Mouse (Mus musculus) common myeloid progenitor, adult 5-6 weeks (primary cell): ENCODE measurements at regions not wholly inside any gene's neighbourhood (a gene's known extent, or its start where the extent isn't known, plus 50 kb on each side); places are given as distances from the start of the nearest gene placed in this dataset.
A peak's percentile ranks its signal among the peaks of the same experiment; 100 is the strongest.

Experiments
- ATAC-seq: replicated peaks from 2 replicates; pipeline ENCODE4 v1.8.0; 2016; ENCODE audit warnings: low read depth, mild to moderate bottlenecking, moderate TSS enrichment, inconsistent platforms; ENCODE audit not compliant: poor library complexity, severe bottlenecking

DNA sequence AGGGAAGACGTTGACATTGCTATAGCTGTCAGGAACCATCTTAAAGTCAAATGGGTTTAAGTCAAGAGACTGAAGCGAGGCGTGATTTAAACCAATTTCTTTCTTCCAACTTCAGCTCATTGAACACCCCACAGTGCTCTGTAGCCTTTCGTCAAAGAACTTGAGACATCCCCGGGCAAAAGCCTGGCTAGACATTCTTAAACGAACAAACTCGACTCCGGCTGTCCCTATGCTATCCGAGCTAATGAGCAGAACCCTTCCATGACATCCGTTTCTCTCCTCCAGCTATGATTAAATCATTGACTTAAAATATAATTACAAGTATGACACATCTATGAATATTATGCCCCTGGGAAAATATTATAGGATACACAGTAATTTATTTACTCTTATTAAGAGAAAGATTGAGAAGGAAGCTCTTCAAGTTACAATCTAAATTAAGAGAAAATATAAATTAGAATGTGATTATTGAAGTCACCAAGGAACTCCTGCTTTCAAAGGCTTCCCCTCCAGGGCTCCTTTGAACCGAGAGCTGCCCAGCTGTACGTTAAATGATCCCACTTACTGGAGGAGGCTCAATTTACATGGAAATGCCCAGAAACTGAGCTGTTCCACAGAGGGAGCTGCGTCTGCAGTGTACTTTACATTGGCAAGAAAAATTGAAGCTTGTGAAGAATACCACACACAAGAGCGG lies 253.2 kb downstream of the Pax3 start:
- no peak for ATAC-seq

DNA sequence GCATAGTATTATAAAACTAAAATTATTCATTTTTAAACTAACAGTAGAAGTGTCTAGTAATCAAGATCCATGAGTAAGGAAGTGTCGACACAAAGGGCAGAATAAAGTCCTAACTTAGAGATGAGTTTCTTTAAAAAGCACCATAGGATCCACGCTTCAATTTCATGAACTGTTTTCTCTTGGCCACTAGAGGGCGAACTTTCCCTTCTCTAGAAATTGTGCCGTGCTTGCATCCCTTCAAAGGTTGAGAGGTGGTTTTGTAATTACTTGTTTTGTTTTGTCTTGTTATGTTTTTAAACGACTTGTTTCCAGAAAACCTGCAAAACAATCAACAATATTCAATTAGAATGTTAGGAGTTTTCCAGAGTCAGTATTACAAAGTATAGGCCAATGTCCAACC lies 253.8 kb downstream of the Pax3 start:
- 0 out of 2 replicates have a peak, but pooled peaks have one; percentile 56 for ATAC-seq

DNA sequence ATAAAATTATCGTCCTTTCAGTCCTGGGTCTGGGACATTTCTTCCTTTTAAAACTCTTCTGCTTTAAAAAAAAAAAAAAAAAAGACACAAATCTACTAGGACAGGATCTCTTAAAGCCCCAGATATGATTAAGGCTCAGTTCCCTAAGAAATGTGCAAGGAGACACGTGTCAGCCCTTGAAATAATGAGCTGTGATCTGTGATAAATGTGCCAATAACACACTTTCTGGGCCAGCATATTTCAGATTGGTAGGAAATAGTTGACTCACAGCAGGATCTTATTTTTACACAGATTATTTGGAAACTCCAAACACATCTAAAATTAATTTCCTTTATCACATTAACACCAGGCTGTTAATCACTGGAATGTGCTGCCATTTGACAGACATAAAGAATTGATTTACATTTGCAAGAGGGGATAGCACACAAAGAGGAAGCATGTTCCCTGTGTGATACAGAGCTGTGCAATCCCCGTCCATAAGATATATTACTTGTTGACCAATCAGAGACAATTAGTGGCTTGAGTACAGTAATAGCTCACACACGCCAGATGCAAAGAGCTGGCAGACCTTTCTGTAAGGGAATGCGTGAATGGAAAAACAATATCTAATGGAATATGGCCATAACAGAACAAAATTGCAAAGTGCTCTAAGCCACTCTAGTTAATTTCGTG lies 263.7 kb downstream of the Pax3 start:
- ATAC-seq = peak; percentile 54

DNA sequence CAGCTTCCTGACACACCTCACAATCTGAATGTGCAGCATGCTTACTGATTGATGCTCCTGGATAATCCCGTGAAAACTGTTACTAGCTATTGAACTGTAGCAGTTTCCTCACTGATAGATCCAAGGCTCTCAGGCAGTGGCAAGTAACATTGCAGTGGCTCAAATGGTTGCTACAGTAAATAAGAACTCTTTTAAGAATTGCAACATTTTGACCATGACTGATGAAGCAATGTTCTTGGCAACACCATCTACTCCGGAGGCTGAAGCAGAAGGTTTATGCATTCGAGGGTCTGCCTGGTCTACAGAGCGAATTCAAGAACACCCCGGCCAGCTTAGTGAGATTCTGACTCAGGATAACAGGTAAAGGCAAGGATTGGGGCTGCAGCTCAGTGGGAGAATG lies 264.7 kb downstream of the Pax3 start:
- ATAC-seq = no peak

DNA sequence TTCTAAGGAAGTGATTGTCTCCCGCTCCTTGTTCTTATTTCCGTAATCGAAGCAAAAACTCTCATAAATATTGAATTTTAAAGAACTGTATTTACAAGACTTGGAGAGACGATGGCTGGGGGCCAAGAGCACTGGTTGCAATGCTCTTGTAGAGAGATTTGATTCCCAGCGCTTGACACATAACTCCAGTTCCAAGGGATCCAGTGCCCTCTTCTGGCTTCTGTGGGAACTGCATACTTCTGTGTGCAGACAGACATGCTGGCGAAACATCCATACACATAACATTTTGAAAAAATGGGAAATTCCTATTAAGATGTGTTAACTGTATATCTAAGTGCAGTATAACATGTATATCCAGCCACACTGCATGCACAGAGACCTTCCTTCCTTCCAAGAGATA lies 266.3 kb downstream of the Pax3 start:
- ATAC-seq = no peak

DNA sequence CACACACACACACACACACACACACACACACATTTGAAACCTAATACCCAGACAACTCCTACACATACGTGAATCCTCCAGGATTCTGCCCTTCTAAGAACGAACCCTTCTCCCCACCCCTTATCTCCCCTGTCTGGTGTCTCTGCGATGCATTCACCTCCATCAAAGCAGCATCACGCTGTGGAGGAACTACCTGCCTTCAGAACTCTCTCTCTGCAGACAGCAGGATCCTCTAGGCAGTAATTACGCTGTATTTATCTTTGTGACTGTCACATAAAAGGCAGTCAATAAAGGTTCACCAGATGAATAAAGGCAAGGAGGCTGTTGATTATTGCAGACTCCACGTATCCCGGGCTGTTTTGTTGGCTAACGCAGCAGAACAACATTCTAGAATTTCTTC lies 267.4 kb downstream of the Pax3 start:
- ATAC-seq = no peak

DNA sequence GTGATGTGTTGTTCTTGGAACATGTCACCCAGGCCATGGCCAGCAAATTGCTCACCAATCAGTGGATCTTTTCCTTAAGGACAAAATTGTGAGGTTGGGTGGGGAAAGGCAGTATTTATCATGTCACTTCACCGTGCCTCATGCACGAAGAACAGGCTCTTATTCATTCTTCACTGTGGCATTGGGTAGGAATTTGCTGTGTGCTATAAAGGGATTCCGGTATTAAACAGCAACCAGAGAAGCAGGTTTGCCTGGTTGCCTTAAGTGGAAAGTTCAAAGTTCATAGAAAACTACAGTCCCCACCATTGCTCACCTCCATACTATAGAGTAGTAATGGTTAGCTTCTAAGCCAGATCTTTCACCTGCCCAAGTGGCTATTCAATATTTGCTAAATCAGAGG lies 270.8 kb downstream of the Pax3 start:
- ATAC-seq = no peak

DNA sequence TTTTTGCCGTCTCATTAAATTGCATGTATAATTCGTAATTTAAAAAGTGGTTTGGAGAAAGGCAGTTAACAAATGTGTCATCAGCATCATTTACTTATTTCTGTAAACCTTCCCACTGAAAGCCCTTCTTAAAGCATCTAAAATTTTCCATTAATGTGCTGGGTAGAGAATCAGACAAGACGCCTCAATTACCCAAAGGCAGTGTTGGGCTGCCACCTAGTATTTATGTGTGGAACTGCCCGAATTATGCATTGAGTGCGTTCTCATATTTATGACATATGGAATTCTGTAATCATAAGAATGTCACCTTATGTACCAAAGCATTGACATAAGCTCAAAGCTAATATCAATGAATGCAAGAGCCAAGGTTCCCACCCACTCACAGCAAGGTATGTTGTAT lies 300.7 kb downstream of the Pax3 start:
- ATAC-seq = no peak

DNA sequence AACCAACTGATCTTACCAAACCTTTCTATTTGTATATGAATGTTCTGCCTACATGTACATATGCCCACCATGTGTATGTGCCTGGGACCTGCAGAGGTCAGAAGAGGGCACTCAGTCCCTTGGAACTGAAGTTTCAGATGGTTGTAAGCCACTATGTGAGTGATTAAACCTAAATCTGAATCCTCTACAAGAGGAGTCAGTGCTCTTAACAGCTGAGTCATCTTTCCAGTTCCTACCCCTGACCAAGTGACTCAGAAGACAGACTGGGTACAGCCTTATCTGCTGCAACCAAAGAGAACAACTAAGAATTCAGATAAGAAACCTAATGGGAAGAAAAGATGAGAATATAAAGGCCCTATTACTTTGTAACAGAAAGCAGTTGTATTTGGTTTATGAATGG lies 317.9 kb downstream of the Pax3 start:
- no peak for ATAC-seq

DNA sequence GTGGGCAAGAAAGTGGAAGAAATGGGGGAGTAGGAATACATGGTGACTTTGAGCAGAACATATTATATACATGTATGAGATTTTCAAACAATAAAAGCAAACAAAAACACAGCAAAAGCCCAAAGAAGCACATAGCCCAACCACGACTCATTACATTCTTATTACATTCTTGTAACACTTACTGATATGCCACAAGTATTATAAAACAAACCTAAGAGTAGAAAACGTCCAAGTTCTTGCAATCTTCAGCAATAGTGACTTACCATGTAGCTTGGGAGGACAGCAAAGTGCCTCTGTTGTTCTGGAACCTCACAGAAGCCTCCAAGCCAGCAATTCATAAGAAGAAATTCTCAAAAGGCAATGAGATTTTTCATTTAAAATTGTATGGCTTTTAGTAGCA lies 326.8 kb downstream of the Pax3 start:
- ATAC-seq = no peak

DNA sequence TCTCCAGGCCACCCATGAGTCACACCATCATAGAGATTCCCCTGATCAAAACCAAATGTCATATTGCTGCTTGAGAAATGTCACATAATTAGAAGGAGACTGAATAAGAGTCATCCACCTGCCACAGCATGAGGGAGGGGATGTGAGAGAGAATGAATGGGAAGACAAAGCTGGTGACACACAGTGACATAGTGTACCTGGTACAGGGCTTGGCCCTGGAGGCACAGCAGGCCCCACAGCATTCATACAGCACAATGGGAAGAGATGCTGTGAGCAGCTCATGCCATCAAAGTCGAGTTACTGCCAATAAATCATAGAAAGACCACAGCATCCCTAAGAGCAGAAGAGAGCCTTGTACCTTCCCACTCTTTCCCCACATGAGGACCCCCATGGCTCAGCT lies 327.8 kb downstream of the Pax3 start:
- ATAC-seq = no peak

DNA sequence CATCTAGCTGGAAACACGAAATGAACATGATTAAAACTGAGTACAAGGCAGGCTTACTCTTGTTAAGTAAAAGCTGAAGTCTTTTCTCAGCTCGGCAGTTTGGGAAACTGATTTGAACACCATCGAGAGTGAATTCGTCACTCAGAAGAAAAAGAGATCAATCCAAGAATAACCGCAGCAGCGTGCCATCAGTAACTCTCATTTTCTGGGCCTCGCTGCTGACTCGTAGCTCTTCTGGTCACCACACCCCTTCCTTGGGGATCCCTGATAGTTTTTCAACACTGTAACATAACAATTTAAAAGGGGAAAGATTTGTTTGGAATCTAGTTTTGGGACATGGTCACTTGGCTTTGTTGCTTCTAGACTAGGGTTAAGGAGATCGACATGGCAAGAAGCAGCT lies 337.0 kb downstream of the Pax3 start:
- no peak for ATAC-seq

DNA sequence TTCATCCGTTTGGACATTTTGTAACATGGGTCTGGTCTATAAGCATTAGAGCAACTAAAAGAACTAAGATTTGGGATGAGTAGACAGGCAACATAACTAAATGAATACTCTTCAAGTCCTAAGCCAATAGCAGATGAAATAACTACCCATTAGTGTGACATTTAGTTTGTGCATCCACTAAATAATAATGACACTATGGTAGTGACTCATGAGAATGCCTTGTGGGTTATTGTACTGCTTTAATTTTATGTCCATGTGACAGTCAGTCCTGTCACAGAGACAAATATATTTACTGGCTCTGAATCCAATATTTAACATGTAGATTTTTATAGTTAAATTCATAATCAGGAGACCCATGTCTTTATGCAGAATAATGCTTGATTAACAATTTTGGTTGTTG lies 339.5 kb upstream of the Epha4 start:
- no peak for ATAC-seq

DNA sequence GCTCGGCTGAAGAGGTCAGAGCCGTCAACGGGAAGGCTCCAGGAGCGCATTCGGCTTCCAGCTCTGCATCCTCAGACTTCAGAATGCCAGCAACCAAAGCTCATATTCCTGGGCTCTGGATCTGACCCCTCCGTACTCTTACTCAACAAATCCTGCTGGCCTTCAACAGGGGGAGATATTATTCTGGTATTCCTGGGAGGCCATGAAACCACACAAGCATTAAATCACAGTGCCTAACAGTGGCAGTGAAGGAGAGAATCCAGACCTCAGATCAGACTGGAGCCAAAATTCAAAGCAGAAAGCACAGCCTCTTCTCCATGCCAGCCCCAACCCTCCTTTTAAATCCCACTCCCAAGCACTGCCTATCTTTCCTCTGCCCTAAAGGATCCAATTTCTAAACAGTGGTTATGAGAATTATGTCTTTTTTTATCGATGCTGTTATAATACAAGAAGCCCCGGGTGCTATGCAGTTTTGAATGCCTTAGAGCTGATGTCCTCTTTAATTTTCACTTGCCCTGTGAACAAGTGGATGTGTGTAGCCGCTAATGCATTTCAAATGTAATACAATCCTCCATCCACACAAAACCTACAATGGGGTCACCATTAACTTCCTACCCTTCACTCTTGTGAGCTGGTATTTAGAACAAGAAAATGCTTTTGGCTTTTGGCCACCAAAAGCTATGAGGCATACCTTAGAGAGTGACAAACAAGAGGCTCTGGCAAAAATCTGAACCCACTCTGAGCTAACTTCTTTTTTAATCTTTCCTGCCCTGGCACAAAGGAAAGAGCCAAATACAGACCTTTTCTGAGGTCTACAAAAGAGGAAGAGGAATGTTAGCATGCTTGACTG lies 333.1 kb upstream of the Epha4 start:
- ATAC-seq = no peak

DNA sequence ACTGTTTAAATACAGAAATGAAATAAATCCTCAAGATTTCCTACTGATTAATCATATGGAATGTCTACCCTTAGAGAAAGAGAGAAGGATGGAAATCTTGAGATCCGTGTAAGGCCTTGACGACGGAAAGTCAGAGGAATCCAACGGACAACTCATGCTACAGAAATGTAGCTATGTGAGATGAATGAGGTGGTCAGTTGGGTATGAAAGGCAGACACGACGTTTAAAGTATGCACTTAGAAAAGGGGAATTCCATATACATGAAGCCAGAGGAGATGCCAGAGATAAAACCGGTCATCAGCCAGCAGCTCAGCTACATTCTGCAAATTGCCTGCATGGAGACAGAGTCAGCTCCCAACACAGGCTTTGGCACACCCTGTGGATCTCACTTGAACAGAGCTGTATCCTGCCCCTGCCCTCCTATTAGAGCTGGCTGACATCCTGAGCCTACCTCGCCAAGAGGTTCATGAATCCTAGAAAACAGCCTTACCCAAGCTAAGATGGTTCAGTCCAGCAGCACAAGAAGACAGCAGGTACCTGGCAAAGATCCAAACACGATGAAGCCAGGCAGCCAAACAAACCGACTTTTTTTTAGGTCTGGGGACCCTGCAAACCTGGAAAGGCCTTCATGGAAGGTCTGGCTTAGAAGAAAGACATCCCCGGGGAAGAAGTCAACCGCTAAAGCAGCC lies 331.3 kb upstream of the Epha4 start:
- no peak for ATAC-seq

DNA sequence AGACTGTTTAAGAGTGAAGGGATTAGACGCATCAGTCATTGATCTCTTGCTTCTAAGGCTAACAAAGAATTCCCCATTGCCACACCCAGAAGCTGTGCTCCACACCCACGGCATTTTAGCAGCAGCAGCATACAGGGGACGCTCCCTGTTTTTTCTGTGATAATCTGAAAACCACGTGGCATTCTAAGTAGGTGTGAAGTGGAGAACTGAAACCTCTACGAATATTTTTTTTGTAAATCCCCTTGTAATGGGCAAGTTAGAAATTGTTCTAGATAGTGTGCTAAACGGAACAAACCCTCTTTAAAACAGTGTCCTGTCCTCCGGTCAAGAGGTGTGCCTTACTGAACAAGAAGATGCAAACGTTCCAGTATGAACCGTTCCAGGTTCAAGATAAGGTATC lies 325.8 kb upstream of the Epha4 start:
- no peak for ATAC-seq

DNA sequence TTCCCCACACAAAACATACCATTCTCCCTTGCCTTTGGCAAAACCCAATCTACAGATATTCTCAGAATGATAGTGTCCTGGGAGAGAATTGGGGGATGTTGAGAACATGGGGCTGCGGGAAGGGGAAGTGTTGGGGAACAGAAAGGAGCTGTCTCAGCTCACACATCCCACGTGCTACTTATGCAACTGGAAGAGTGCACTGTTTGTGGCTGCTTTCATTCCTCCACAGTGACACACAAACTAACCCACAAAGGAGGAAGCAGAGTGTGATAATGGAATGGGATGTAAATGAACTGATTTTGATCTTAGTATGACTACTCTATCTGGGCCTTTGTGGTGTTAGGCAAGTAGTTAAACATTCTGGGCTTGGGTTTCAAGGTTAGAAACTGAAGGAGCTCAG lies 317.3 kb upstream of the Epha4 start:
- ATAC-seq = no peak

DNA sequence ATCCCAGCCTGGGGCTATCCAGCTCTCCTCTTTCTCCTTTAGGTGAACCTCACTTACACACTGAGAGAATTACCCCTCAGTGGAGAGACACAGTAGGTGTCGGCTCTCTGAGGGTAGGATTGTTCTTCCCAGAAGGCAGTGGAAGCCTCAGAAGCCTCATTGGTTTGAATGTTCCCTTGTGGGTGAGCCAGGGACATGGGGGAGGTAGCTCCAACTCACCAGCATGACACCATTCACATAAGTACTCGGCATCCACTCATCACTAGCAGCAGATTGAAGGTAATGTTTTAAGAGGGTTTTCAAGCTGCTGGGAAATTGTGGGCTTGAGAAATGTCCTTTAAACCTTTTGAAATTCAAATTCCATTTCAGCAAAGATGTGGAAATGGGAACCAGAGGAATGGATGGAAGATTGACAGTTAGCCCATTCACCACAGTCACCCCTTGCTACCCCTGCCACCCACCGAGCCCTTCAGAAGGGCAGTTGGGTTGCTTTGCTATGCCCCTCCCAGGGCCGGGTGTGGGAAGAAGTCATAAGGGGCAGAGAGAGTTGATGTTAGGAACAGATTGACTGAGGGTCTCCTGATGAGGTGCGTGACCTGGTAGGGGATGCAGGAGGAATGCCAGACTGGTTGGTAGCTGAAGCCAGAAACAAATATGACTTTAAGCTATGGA lies 310.0 kb upstream of the Epha4 start:
- ATAC-seq = no peak

DNA sequence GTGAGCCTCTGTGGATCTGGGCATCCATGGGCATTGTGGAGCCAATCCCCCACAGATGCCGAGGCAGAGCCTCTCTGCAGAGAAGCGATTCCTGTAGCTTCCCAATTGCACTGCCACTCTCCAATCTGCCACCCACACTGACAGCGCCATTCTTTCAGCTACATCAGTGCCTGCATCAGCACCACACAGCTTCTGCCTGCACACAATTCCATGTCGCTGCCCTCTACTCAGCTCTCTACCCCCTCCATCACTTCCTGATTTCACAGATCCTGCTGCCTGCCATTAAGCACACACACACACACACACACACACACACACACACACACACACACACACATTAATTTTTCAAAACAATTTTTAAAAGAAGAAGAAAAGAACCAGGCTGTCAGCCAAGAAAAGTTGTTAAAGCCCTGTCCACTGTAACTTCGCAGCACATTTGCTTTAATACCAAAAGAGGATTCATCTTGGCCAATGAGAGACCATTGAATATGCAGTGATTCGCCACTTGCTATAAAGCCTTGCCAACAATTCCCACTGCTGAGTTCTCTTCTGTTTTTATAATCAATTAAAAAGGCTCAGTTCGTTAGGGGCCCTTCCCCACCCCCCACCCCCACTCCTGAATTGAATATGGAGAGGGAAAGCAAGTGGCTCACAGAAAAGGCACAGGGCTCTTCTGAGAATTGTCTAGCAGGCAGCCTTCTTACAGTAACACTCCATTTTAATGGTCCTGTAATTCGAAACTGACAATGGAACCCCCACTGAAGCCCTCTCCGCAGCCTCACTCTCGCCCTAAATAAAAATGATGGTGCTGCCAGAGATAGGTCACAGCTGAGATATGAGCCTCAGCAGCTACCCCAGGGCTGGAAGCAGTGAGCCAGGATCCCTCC lies 309.2 kb upstream of the Epha4 start:
- ATAC-seq = no peak
